Mouse (Mus musculus) kidney, adult 2 months (tissue): ENCODE data around the gene Tbx20. TPM values are rescaled to one million over a fixed set of nuclear protein-coding genes. Genes with fewer than 3 reads are reported as not detected.

Experiments used
- DNase-seq: peaks from one replicate; pipeline ENCODE4 v3.0.0; 2021
- H3K27ac ChIP-seq: fragments of 200-500 bp; 2 replicates; pipeline ENCODE4 v1.5.1; 2012; ENCODE audit warnings: low read depth, low read length, control low read depth, inconsistent platforms; ENCODE audit not compliant: insufficient read depth
- H3K27me3 ChIP-seq: fragments of 200-500 bp; replicated peaks from 2 replicates; pipeline ENCODE4 v1.6.1; 2012; ENCODE audit warnings: mild to moderate bottlenecking, moderate library complexity, low read length, inconsistent platforms; ENCODE audit not compliant: control insufficient read depth, insufficient read depth
- H3K36me3 ChIP-seq: fragments of 200-500 bp; 2 replicates; pipeline ENCODE4 v1.6.1; 2012; ENCODE audit warnings: mild to moderate bottlenecking, moderate library complexity, low read length, inconsistent platforms; ENCODE audit not compliant: control insufficient read depth, insufficient read depth
- H3K4me1 ChIP-seq: fragments of 200-500 bp; 2 replicates; pipeline ENCODE4 v1.6.1; 2011; ENCODE audit warnings: low read length; ENCODE audit not compliant: control insufficient read depth, insufficient read depth
- H3K4me3 ChIP-seq: fragments of 200-500 bp; 2 replicates; pipeline ENCODE4 v1.5.1; 2011; ENCODE audit warnings: mild to moderate bottlenecking, low read depth, low read length, control low read depth; ENCODE audit not compliant: insufficient read depth
- CTCF ChIP-seq: fragments of 200-500 bp; conservative IDR thresholded peaks from 2 replicates; pipeline ENCODE4 v1.5.1; 2011; ENCODE audit warnings: low read depth, mild to moderate bottlenecking, control low read depth, low read length, moderate library complexity, mixed read lengths; ENCODE audit not compliant: insufficient read depth, insufficient read length
- POLR2A ChIP-seq: fragments of 200-500 bp; IDR thresholded peaks from one replicate; pipeline ENCODE4 v1.6.1; 2011; ENCODE audit warnings: low read depth, low read length, control low read depth
- WGBS: fragments of 180-500 bp; shearing (Covaris S2); methylation state at CpG from one replicate; pipeline ENCODE4 v1.1.7; 2018; 5-methylcytosine and 5-hydroxymethylcytosine counted together
- polyA plus RNA-seq: library from polyadenylated mRNA; depleted of rRNA; stranded (reverse); fragments of >200 nt; gene quantifications from 2 replicates; pipeline ENCODE4 v1.2.3, GENCODE M21; 2012

The Tbx20 gene
- polyA plus RNA-seq, 1 experiment, result 0.13 TPM

DNA sequence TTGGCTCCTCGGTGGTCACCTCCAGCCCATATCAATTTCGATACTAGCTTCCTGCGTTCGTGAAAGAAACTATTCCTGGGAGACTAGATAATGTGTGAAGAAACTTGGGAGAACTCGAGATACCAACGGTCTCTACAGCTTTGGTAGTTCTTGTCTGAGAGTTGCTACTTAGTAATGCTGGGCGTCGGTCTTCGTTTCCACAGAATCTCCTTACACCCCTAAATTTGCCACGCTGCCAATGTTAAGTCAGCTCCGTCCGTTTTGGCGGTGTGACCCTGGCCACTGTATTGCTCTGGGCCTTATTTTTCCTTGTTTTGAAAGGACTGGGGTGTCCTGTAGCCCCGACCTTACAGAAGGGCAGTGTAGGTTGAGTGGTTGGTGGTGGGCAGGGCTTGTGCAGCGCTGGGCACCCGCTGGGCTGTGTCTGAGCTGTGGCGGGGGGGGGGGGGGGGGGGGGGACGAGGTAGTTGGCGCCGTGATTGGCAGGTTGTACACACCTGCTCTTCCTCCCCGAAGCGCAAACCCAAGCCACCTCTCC, 6.4 kb upstream of the Tbx20 start:
- Histone ChIP-seq H3K27me3 (peaks cover 2% of the 10 kb centered on the region), H3K4me3 (no peak overlapping the region), H3K4me1 (no peaks in the 10 kb centered on the region), H3K36me3 (no peaks in the 10 kb centered on the region), H3K27ac (no peak overlapping the region)
- no peak for DNase-seq
- TF ChIP-seq POLR2A (no peak), CTCF (no peak)
- WGBS, result 2% methylated on average over 22 of the region's 22 CpGs

GRCm38 (mm10) chr9:24779975-24780374, 5.9 kb upstream of the Tbx20 start:
- TF ChIP-seq POLR2A (no peak), CTCF (no peak)
- no peak for DNase-seq
- Histone ChIP-seq H3K36me3 (no peaks in the 10 kb centered on the region), H3K27ac (no peak overlapping the region), H3K4me1 (no peaks in the 10 kb centered on the region), H3K4me3 (no peak overlapping the region), H3K27me3 (peaks cover 2% of the 10 kb centered on the region)
- 4% methylated on average over 3 of the region's 3 CpGs for WGBS

- H3K4me1 ChIP-seq, result no peaks in the 10 kb centered on the region
- H3K27ac ChIP-seq, result no peak overlapping the region
- H3K27me3 ChIP-seq, result peaks cover 5% of the 10 kb centered on the region
- TF ChIP-seq POLR2A, result no peak
- TF ChIP-seq CTCF, result no peak
- DNase-seq, result no peak
- WGBS, result 5% methylated on average over 14 of the region's 14 CpGs
- H3K36me3 ChIP-seq, result no peaks in the 10 kb centered on the region
- H3K4me3 ChIP-seq, result no peak overlapping the region
Measured at GRCm38 (mm10) chr9:24778571-24778970, 4.5 kb upstream of the Tbx20 start.

GRCm38 (mm10) chr9:24777961-24778360, 3.9 kb upstream of the Tbx20 start:
- 3% methylated on average over 14 of the region's 14 CpGs for WGBS

DNA sequence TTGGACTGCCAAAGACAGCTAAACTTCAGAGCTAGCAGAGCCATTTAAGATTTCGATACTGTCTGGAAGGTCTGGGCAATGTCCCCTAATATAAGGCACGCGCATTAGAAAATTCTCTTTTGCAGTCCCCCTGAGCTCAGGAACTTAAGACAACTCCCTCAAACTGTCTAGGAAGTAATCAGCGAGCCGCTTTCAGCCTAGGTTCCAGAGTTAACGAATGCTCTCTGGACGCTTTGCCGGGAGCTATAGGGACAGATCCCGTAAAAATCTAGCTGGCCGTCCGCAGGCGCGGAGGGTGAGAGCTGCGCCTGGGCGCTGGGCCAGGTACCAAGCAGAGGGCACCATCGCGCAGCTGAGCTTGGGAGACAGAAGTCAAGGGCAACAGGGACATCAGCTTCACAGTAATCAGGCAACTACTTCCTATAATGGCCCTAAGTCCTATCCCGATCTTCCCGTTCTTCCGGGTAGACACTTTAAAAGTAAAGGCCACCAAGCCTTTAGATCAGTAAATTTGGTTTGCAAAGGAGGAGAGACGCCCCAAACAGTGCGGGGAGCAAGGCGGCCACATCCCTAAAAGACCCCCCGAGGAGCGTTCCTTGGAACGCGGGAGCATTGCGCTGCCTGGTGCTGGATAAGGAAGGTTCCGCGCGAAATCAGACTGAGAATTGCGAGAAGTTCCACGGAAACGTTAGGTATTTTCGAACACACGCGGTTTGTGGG, 3.2 kb upstream of the Tbx20 start:
- Histone ChIP-seq H3K27ac (no peak overlapping the region), H3K4me1 (no peaks in the 10 kb centered on the region), H3K4me3 (no peak overlapping the region), H3K36me3 (no peaks in the 10 kb centered on the region), H3K27me3 (peaks cover 5% of the 10 kb centered on the region)
- no peak for DNase-seq
- WGBS, result 2% methylated on average over 37 of the region's 37 CpGs
- TF ChIP-seq POLR2A, result no peak
- no peak for TF ChIP-seq CTCF

More at GRCm38 (mm10) chr9:24777961-24778360, 3.9 kb upstream of the Tbx20 start:
- TF ChIP-seq CTCF (no peak), POLR2A (no peak)
- Histone ChIP-seq H3K27me3 (peaks cover 5% of the 10 kb centered on the region), H3K4me1 (no peaks in the 10 kb centered on the region), H3K4me3 (no peak overlapping the region), H3K27ac (no peak overlapping the region), H3K36me3 (no peaks in the 10 kb centered on the region)
- no peak for DNase-seq

DNA sequence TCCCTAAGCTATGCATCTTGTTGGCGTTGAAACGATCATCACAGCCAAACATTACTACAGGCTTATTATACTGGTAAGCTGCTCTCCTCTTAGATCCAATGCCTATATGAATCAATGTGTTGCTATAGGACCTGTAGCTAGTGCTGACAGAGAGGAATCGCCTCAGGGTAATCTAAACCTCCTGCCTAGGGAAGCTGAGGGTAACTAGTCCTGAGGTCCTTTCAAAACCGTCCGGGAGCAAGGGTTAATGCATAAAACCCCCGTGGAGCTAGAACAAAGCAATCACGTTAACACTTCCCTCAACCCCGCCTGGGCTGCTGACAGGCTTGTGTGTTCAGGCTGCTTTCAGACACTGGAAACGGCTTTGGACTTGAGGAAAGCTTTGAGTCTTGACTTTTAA, 2.4 kb upstream of the Tbx20 start:
- H3K27ac ChIP-seq, result no peak overlapping the region
- H3K36me3 ChIP-seq, result no peaks in the 10 kb centered on the region
- no peaks in the 10 kb centered on the region for H3K4me1 ChIP-seq
- no peak for DNase-seq
- WGBS, result 2% methylated on average over 9 of the region's 9 CpGs
- H3K27me3 ChIP-seq, result peaks cover 5% of the 10 kb centered on the region
- H3K4me3 ChIP-seq, result no peak overlapping the region
- TF ChIP-seq POLR2A, result no peak
- TF ChIP-seq CTCF, result no peak

GRCm38 (mm10) chr9:24775567-24775966, 1.5 kb upstream of the Tbx20 start:
- H3K36me3 ChIP-seq, result no peaks in the 10 kb centered on the region
- WGBS, result 11% methylated on average over 1 of the region's 1 CpGs
- H3K27ac ChIP-seq, result no peak overlapping the region
- no peaks in the 10 kb centered on the region for H3K4me1 ChIP-seq
- no peak overlapping the region for H3K4me3 ChIP-seq
- H3K27me3 ChIP-seq, result peaks cover 3% of the 10 kb centered on the region
- DNase-seq, result no peak
- TF ChIP-seq POLR2A (no peak), CTCF (no peak)

DNA sequence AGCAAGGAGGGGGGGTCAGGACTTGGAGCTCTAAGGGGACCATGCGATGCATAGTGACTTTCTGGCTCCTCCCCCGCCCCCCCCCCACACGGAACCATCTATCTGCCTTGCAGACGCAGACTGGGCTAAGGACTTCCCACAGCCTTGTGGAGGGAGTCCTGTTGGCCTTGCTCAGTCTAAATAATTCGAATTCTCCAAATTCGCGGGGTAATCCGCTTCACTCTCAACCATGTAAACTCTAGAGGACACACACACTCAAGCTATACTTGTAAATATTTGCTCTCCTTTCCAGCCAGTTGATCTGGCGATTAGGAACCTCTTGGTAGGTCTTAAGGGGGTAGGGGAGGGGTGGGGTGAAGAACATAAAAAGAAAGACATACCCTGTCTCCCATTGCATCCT, 898 bp upstream of the Tbx20 start:
- peaks cover 3% of the 10 kb centered on the region for H3K27me3 ChIP-seq
- no peak overlapping the region for H3K27ac ChIP-seq
- H3K4me1 ChIP-seq, result no peaks in the 10 kb centered on the region
- DNase-seq, result no peak
- H3K36me3 ChIP-seq, result no peaks in the 10 kb centered on the region
- TF ChIP-seq POLR2A, result no peak
- no peak for TF ChIP-seq CTCF
- 1% methylated on average over 9 of the region's 9 CpGs for WGBS
- no peak overlapping the region for H3K4me3 ChIP-seq
